Mouse (Mus musculus) ES-E14 (cell line): Measurements from ENCODE around the gene Polm.

Experiments used
- MAFK ChIP-seq: IDR thresholded peaks from 2 replicates; pipeline ENCODE4 v1.6.1; 2014; ENCODE audit warnings: mild to moderate bottlenecking, low read depth, low read length, inconsistent platforms; ENCODE audit not compliant: insufficient read depth
- ZNF384 ChIP-seq: IDR thresholded peaks from 2 replicates; pipeline ENCODE4 v1.6.1; 2012; ENCODE audit warnings: low read depth, low read length, inconsistent platforms

DNA sequence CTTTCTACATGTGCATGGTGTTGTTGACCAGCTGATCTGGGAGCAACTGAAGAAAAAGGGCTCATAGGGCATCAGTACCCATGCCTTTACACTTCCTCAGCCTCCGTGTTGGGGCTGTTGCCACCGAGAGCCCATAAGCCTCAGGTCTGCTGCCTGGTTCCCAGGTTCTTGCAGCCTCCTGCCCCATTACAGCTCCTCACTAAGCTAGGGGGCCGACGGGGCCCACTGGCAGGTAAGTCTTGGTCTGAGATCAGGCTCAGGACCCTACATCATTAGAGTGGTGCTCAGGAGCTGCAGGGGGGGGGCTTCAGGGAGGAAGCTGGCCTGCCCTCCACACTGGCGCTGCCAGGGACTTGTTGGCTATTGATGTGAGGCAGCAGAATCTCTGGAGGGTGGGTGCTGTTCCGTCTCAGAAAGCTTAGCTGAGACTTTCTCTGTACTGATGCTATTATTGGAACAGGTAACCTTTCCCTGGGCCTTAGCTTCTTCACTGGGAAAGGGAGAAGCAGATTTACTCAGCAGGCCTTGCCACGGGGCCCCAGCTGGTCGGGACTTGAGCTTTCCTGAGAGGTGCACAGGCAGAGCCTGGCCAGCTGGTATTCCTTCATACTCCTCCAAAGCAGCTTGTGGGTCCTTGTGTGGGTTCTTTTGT, 18.8 kb upstream of the Polm start:
- no peak for TF ChIP-seq ZNF384
- no peak for TF ChIP-seq MAFK
